Mouse (Mus musculus): Measurements from ENCODE around the gene Batf3.

Batf3 gene

DNA sequence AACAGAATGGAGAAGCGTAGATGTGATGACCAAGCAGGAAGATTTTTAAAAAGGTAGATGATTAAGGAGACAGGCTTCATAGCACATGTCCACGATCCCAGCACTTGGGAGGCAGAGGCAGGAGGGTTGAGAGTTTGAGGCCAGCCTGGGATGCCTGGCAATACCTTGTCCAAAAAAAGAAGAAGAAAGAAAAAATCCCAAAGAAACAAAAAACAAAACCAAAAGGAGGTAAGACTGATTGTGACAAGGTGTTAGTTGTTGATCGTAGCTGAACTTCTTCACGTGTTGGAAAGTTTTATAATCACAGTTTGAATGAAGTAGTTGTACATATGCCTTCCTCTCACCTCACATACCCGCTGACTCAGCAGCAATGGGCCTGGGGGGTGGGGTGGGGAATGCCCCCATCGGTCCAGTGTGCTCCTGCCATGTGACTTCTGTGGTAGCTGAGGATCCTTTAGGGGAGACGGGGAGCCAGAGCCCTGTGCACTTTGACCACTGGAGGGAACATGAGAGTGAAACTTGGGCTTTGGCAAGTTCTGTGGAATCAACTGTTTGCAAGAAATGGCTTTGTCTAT, 11.3 kb upstream of the Batf3 start:
- in situ Hi-C loops (cut with MboI) = no loop called here

DNA sequence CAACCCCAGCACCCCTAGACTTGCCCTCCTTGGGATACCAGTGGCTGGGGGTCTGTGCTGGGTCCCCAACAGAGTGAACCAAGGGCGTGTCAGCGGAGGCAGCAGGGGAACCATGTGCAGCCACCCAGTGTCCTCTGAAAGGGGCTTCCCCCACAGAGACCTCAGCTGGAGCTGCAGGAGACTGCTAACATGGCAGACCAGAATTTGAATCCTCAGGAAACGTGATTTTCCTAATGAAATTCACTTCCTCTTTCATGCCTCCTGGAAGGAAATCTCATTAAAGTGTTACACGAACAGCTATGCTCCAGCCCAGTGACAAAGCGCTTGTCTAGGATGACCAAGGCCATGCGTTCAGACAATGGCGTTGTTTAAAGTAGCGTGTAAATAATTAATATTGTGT, 10.7 kb upstream of the Batf3 start:
- in situ Hi-C loops (cut with MboI) = no loop called here

DNA sequence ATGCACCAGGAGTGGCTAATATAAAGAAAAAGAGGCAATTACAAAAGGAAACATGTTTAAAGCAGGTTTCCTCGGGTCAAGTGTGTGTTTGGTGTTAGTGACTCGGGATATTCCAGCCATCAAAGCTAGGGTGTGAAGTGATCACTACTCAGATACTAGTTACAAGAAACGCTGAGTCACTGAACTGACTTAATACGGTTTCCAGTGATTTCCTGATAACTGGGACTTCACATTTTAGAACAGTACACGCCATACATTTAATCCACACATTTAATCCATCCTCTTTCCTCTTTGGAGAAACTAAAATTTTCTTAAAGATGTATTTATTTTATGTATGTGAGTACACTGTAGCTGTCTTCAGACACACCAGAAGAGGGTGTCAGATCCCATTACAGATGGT, 9.7 kb upstream of the Batf3 start:
- in situ Hi-C loops (cut with MboI) = no loop called here

DNA sequence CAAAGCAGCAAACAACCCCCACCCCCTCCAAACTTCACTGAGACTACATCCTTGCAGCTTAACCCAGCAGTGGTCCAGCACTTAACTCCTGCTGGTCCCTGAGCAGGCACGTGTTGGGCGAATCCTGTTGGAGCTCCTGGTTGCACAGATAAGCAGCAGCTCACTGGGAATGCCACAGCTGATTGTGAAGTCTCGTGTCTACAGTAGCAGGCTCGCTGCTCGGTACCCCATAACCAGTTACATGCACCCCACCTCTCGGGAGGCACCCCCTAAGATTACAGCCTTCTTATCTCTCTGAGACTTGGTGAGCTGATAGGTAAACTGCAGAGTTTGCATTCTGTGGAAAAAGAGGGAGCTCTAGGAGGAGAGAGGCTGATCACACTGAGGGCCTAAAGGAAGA, 8.3 kb upstream of the Batf3 start:
- in situ Hi-C loops (cut with MboI) = no loop called here

DNA sequence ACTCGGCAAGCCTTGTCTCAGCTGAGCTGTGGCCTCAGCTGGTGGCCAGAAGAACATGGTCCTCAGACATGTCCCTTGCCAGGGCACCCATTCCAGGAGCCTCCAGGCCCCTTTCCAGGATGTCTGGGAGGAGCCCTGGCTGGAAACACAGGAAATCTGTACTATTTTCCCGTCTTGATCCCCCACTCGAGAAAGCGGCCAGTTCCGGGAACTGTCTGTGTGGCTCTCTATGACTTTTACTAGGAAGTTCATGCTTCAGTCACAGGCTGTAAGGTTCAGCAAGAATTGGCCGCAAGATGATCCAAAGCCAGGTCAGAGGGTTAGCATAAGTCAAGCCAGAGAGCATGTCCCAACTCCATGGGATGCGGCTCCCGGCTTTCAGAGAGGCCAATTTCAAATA, 5.6 kb upstream of the Batf3 start:
- in situ Hi-C loops (cut with MboI) = no loop called here

DNA sequence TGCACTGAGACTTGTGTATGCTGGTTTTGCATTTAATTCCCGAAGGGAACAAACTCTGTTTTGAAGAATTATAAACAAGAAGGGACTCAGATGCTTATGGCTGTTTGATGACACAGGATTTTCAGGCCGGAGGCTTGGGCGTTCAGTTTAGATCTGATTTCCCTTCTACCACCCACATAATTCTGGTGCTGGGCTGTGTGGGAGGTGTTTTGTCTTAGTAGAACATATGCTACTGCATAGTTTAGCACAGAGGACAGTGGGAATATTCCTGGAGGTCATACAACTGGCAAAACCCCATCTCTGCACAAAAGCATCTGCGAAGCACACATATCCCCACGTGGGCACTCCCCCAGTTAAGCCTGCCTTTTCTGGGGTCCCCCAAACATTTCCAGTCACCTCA, 4.1 kb upstream of the Batf3 start:
- in situ Hi-C loops (cut with MboI) = no loop called here

DNA sequence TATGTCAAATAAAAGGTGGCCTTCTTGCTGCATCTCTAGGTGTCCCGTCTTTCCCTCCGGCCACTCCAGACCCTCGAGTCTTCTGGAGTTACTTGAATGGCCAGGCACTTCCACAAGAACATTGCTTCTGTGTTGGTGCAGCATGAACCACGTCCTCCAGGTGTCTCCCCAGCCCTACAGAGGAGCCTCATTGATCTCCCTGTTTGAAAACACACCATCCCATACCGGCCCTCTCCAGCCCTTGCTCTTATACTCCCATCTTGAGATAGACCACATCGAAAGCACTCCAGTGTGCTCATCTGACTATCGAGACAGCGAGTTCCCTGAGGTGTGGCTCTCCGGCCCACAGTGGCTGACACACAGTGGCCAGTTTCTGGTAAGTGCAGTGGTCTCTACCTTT, 2.6 kb upstream of the Batf3 start:
- in situ Hi-C loops (cut with MboI) = no loop called here

DNA sequence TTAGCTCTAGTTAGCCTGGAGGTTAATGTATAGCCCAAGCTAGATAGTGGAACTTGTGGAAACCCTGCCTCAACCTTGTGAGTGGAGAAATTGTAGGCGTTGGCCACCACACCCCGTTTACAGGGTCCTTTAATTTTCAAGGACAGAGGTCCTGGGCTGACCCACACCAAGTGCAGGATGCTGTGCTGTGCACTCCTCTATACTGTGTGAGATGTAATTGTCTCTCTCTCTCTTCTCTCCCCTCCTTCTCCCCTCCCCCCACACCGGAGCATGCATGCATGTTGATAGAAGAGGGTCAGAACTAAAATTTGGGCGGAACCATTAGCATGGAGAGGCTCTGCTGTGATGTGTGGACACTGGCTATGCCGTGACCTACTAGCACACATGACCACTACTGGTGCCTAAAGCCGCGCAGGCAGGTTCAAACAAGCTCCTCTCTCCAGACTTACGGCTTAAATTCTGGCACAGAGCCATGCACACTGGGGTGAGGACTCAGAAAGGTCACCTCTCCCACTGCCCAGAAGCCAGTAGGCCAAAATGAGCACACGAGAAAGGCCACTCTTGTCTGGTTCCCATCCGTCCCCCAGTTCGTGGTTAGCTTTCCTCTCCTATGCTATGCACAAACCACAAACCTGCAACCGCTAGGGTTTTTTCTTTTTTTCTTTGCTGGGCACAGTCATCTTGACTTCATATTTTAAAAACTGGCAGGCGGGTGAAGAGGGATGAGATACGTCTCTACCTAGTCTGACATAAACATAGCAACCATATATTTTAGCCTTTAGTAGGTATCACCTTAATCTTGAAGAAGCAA, 571 bp upstream of the Batf3 start:
- in situ Hi-C loops (cut with MboI) = no loop called here

DNA sequence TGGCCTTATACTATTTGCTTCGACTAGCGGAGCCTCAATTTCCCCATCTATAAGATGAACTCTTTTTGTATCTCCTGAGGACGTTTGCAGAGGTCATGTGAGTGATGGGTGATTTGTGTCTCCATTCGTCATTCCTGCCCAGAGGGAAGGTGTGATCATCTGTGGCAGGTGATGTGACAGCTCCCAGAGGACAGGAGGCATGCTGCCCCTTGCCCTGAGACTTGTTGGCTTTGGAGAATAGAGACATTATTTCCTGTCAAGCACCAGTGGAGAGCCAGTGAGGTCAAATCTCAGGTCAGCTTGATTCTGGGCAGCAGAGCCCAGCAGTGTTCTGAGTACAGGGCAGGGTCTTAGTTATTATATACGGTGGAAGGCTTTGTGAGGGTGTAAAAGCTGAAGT, 1.5 kb downstream of the Batf3 start:
- in situ Hi-C loops (cut with MboI) = no loop called here

DNA sequence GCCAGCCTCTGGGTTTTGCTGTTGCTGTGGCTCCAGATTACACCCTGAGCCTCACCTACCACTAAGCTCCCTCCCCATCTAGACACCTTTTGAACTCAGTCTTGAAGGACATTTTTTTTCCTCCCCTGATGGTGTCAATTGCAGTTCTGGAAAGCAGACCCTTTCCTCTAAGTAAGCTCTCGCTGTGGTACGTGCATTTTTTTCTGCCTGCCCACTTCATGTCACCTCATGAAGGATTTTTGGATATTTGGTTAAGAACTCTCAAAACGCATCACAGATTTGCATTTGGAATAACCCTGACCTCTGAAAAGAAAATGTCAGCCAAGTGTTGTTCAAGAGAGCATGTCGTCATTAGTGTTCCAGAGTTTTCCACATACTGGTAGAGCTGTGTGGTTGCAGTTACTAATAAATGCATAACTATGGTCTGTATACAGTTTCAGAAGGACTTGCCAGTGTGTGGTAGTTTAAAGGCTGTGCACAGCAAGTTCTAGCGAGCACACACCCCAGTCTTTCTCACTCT, 2.2 kb downstream of the Batf3 start:
- in situ Hi-C loops (cut with MboI) = no loop called here

DNA sequence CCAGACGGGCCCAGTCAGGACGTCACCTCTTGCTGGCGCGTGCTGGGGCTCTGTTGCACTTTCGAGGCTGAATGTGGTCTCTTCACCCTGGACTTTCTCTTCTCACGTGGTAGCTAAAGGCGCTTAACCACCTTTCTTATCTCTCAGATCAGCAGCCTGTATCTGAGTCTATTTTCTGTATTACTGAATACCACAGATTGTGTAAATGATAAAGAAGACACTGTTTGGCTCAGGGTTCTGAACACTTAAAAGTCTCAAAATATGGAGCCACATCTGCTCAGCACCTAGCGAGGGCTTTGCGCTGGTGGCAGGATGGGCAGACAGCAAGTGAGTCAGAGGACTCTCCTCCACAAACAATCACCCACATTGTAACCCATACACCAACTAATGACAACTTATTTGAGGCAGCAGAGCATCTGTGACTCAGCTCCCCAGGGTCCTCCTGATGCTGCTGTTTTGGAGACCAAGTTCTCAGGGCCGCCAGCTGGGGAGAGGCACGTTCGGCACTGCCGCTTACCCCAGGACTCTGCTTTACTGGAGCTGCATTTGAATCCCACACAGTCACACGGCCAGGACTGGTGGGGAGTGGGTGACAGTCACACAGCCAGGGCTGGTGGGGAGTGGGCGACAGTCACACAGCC, 5.2 kb downstream of the Batf3 start:
- in situ Hi-C loops (cut with MboI) = no loop called here

DNA sequence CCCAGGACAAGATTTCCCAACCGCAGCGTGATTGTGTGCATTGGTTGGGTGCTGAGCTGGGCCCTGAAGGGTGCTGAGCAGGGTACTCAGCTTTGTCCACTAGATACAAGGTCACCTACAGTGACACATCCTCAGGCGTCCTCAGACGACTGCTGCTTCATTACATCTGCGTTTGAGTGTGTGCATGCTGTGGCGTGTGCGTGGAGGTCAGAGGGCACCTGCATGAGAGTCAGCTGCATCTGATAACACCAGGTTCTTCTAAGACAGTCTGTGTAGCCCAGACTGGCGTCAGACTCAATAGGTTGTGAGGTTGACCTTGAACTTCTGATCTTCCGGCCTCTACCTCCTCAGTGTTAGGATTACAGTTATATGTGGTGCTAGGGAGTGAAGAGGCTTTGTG, 7.6 kb downstream of the Batf3 start:
- in situ Hi-C loops (cut with MboI) = no loop called here

DNA sequence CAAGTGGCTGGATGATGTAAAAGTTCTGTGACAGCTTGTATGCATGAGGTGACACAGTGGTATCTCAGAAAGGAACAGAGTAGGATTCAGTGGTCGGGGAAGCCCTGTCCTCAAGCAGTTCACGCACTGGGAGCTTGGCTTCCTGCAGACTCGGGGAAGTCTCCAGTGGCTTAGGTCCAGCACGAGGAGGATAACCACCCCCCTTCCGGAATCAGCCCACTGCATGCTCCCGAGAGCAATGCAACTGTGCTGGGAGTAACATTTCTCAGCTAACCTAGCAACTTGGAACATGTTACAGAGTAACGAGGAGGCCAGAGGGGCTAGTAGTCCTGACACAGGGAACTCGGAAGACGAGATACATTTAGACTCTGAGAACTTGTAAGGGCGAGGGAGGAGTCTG, 9.7 kb downstream of the Batf3 start:
- in situ Hi-C loops (cut with MboI) = no loop called here

DNA sequence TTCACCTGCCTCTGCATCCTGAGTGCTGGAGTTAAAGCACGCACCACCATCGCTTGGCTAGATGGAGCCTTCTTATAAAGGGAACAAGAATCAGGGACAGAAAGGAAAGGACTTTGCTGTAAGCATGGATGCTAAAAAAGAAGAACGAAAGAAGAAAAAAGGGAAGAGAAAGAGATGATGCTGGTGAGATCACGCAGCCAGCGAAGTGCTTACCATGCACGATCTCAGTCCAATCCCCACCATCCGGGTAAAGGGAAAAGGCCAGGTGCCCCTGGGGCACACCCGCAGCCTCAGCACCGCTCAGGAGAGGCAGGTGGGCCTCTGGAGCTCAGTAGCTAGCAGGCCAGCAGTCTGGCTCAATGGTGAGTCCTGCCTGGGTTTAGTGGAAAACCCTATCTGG, 12.3 kb downstream of the Batf3 start:
- in situ Hi-C loops (cut with MboI) = no loop called here

DNA sequence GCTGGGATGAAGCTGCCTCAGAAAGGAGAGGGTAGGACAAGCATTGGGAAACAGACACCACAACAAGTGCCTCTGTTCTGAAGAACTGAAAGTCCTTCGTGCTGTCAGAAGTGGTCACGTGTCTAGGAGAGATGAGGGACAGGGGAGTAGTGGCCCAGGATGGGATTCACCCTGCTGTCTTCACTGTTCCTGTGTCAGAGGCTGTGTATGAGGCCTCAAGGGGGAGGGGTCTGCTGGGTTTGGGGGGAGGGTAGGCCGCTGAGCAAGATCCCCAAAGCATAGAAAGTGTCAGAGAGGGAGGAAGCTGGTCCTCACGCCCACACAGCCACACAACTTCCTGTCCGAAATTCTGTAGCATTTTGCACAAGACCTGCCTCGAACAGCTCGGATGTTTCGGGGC, 13.5 kb downstream of the Batf3 start:
- in situ Hi-C loops (cut with MboI) = no loop called here

DNA sequence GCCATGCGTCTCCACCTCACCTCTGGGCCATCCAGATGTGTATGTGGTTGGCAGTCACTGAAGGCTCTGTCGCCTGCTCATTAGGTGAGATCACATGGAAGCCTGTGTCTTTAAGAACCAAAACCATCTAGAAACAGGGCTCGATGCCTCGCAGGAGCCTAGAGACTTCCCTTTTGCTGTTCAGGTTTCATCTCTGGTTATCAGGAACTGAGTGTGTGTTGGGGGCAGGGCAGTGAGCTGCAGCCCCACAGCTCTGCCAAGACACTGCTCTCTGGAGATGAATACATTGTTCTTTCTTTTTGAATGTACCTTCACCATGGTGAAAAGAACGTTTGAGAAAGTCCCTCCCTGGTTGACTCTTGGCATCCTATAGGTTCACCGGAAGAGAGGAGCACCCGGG, 17.2 kb downstream of the Batf3 start:
- in situ Hi-C loops (cut with MboI) = no loop called here

DNA sequence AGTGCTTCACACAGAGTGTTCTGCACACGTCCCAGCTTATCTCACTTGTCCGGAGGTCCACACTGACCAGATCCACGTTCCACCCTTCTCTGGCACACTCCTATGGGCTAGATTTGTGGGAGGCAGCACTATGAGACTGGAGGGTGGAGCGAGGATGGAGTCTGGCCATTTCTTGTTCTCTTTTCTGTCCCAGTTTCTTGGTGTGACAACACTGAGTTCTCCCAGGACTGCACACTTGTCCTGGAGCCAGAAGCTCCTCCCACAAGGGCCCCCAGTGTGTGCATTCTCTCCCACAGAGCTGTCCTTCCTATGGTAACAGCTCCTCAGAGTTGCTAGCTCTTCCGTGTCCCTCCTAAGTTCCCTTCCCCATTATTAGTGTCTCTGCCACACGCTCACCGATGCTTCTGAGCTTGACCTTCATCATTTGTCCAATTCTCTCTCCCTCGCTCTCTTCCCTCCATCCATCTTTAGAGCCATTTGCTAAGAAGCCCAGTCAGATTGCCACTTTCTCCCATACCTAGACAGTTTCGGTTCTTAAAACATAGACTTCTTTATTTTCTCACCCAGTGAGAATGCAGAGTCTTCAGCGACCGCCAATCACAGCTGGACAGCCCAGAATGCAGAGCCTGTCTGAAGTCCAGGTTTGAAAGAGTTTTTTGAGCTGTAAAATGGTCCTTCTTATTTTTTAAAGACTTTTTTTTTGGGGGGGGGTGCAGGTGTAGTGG, 18.0 kb downstream of the Batf3 start:
- in situ Hi-C loops (cut with MboI) = no loop called here

DNA sequence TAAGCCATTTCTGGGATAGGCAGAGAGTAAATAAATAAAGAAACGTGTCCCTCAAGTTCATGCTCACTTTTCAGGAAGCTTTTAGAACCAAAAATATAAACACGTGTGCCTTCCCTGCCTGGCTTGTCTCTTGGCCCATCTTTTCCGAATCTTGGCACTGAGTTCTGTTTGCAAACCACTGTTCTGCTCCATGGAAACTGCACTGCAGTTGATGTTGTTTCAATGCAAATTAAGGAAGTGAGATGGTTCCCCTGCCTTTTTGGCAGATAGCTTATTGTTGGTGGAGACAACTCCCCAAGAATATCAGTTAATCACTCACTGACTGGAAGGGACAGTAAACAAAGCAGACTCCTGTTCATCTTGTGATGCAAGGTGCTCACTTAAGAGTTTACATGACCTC, 25.1 kb downstream of the Batf3 start:
- in situ Hi-C loops (cut with MboI) = no loop called here

DNA sequence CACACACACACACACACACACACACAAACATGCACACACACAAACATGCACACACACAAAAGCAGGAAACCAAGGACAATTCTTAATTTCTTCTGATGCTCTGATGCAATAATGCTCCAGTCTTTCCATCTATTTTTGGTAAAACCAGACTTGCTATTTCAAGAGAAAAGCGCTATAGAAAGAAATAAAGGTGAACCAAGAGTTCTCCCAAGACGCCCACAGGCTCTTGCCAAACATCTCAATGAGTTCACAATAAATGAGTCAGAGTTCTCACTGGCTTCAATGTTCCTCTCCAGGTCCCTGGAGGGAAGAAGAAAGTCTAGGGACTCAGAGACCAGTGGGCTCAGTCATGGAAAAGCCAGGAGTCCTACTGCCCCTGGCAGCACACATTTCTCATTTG, 26.0 kb downstream of the Batf3 start:
- in situ Hi-C loops (cut with MboI) = no loop called here

DNA sequence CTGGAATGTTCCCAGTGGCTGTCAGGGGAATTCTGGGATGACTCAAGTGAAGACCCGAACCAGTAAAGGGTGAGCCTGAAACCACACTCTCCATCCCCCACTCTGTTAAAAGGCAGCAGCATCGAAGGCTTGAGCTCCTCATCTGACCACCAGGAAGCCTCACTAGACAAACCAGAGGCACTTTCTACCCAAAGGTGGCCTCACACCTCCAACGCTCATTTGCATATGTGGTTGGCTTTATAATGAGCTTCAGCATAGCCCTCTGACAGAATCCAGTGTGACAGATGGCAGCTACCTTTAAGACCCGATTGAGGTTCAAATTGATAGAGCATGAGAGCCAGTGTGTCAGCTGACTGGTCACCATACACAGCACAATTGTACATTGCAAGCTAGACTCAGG, 26.6 kb downstream of the Batf3 start:
- in situ Hi-C loops (cut with MboI) = no loop called here

DNA sequence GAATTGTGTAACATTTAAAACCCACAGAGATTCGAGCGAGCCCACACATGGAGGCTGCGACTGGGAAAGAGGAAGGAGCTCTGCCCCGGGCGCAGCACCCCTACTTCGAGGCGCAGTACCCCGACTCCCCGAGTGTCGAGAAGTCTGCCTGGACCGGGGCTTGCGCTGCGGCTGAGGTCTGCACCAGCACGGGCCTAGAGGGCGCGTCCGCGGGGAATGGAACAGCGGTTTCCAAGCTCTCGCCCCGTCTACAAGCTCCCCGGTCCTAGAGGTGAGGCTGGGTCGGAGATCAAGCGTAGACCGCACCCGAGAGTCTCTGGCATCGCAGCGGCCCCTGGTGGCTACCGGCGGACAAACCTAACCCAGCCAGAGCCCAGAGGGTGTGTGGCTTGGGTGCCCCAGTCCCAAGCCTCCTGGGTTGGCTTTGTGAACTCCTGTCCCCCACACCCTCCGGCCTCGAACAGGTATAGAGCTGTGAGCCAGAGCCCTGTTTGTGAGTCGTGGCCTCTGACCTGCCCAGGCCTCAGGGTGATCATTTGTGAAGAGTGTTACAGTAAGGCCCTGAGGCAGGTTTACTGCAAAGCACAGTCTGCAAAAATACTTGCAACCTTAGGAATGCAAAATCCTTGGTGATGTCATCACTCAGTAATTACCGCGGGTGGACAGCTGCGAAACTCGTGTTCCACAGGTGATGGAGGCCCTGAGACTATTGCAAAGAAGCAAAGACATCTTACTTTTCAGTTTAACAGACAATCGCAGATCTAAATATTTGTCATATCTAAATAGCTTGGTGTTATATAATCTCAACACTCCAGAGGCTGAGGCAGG, 28.4 kb downstream of the Batf3 start:
- in situ Hi-C loops (cut with MboI) = no loop called here

DNA sequence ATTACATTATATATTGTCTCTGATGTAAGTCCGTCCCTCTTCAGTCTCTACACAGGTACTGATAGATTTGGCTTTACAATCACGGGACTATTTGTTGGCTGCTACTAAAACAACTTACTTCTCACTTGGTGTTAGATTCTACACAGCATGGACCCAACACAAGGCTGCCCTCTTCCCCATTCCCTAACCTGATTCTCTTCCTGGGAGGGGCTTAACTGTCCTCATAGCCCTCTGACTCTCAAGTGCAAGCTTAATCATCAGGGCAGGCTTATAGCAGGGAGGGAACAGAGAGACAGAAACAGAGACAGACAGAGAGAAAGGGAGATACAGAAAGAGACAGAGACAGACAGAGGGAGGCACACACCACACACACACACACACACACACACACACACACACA, 34.0 kb downstream of the Batf3 start:
- in situ Hi-C loops (cut with MboI) = no loop called here

All from mature B cell (primary cell).